Mouse (Mus musculus): ENCODE measurements around the gene Trpv6. TPM values are rescaled to one million over a fixed set of nuclear protein-coding genes. Genes with fewer than 3 reads are reported as not detected.

The Trpv6 gene
- polyA plus RNA-seq, 1 experiment from 2014 or later, result 0.10 TPM

DNA sequence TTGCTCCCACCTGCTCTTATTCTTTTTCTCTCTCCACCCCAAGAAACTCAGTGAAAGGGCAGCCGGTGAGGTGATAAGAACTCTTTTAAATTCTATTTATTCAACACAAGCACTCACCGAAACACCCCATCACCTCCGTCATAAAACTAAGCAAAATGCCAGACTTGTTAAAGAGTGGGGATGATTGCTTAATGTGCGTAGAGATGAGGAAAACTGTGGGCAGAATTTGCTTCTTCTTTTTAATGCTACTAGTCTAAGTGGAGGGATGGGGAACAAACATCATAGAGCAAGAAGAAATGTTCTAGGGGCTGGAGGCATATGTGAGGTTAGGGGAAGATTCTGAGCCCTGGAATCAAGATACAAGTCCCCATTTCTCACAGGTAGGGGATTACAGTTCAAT, 6.6 kb upstream of the Trpv6 start:
- Histone ChIP-seq H3K27me3 (ENCODE audit: low read depth, poor library complexity, severe bottlenecking) (no peaks in the 10 kb centered on the region), H3K4me1 (no peaks in the 10 kb centered on the region), H3K4me3 (no peak overlapping the region), H3K27ac (replicated peaks) (no peak overlapping the region), H3K36me3 (no peaks in the 10 kb centered on the region), H3K9me3 (replicated peaks) (no peaks in the 10 kb centered on the region)
- no peak for DNase-seq (ENCODE audit: low spot score)
- whole genome bisulfite sequencing, result 90% methylated on average over 4 of the region's 4 CpGs

DNA sequence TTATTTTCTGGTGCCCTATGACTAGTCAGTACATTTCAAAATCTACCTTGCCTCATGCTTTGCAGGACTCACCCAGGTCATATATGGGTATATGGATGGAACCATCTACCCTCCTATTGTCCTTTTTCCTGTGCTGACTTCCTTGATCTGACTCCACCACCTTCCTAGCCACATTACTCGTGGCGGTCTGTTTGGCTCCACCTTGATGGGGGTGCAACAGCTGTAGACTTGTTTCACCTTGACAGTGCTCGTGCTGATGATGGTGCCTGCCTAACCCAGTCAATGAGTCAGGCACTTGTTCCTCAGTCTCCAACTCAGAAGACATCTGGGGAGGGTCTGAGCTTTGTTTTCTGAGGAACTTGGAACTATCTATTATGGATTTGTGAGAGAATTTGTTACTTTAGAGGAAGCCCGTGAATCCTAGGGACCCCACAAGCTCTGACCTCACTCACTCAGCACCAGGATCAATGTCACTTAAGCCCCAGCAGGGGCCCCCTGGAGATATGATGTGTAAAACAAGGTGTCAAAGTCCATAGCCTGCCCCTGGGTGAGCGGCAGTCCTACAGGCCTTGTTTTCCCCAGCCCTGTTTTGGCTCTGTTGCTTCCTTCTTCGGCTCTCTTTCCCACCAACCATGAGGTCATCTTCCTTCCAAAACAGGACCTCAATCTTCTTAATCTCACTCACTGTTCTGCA, 5.1 kb upstream of the Trpv6 start:
- Histone ChIP-seq H3K36me3 (no peaks in the 10 kb centered on the region), H3K4me1 (no peaks in the 10 kb centered on the region), H3K9me3 (replicated peaks) (no peaks in the 10 kb centered on the region), H3K4me3 (no peak overlapping the region), H3K27ac (replicated peaks) (no peak overlapping the region), H3K27me3 (ENCODE audit: low read depth, poor library complexity, severe bottlenecking) (no peaks in the 10 kb centered on the region)
- WGBS, result 79% methylated on average over 6 of the region's 6 CpGs
- DNase-seq (ENCODE audit: low spot score), result no peak

DNA sequence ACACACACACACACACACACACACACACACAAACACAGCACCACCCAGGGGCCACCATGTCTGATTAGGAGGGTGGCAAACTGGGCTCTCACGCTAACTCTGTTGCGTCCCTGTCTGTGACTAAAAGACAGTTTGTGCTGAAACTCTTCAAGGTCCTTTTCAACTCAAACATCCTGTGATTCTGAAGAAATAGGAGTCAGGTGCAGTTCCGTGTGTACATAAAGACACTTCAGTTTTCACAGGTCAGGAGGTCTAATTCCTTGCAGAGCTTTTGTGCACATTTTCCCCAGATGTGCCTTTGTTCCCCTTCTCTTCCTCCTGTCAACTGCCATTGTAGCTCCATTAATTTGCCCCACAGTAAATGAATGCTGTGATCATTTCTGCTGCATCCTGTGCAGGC, 4.2 kb upstream of the Trpv6 start:
- no peaks in the 10 kb centered on the region for H3K4me1 ChIP-seq
- no peak for DNase-seq (ENCODE audit: low spot score)
- no peak overlapping the region for H3K27ac ChIP-seq (replicated peaks)
- H3K27me3 ChIP-seq (ENCODE audit: low read depth, poor library complexity, severe bottlenecking), result no peaks in the 10 kb centered on the region
- H3K36me3 ChIP-seq, result no peaks in the 10 kb centered on the region
- no peaks in the 10 kb centered on the region for H3K9me3 ChIP-seq (replicated peaks)
- H3K4me3 ChIP-seq, result no peak overlapping the region
- WGBS, result 67% methylated on average over 3 of the region's 3 CpGs

DNA sequence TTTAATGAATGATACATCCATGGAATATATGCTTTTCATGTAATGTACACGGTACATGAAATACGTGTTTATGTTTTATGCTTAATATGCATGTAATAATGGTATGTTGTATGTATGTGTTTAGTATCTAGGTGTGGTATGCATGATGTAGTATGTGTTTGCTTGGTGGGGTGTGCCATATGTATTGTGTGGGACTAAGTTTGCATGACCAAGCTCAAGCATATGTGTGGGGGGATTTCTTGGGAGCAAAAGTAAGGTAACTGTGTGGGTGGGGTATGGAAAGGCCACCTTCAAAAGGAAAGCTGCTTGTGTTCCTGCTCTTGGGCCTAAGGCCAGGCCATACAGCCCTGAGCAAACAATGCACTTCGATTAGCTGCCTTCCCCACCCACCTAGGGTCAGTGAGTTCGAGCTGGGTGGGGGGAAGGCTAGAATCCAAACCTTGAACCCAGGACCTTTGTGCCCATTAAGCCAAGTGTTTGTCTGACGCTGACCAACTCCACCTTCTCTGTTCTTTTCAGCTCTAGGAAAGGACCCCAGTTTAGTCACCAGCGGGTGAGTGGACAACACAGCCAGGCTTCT, 1.8 kb upstream of the Trpv6 start:
- H3K9me3 ChIP-seq (replicated peaks), result no peaks in the 10 kb centered on the region
- H3K4me3 ChIP-seq, result no peak overlapping the region
- no peaks in the 10 kb centered on the region for H3K36me3 ChIP-seq
- H3K27me3 ChIP-seq (ENCODE audit: low read depth, poor library complexity, severe bottlenecking), result no peaks in the 10 kb centered on the region
- 88% methylated on average over 6 of the region's 6 CpGs for WGBS
- no peaks in the 10 kb centered on the region for H3K4me1 ChIP-seq
- H3K27ac ChIP-seq (replicated peaks), result no peak overlapping the region
- DNase-seq (ENCODE audit: low spot score), result no peak

DNA sequence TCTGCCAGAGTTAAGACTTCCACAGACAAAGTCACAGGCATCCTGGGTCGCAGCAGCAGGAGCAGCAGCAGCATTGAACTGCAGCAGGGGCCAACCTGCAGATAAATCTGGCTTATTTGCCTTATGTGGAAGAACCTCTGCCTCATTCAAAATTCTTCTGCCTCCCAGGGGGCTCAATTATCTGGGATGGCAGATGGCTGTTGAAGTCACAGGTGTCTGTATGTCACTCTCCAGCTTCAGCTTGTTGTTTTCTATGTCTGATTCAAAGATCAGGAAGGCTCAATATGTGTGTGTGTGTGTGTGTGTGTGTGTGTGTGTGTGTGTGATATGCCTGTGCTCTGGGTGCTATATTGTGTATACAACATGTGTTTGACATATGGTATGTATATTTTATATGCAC, 1.2 kb upstream of the Trpv6 start:
- DNase-seq (ENCODE audit: low spot score), result no peak
- WGBS, result 29% methylated on average over 1 of the region's 1 CpGs
- Histone ChIP-seq H3K4me3 (no peak overlapping the region), H3K27me3 (ENCODE audit: low read depth, poor library complexity, severe bottlenecking) (no peaks in the 10 kb centered on the region), H3K27ac (replicated peaks) (no peak overlapping the region), H3K4me1 (no peaks in the 10 kb centered on the region), H3K9me3 (replicated peaks) (no peaks in the 10 kb centered on the region), H3K36me3 (no peaks in the 10 kb centered on the region)

DNA sequence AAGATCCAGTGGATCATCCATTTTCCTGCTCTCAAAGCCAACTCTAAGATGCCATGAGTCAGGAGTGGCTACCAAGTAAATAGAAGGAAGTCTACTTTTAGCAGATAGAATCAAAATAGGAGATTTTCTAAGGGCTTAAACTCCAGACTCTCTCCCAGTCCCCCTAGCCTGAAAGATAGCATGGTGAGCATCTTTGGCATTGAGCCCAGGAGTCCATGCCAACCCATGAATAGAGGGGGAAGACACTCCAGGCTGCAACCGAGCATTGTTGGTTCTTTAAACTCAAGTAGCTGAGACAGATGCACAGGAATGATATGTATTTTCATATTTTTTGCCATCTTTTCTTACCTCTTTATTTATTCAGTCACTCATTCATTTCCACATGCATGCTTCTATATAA, 994 bp downstream of the Trpv6 start:
- Histone ChIP-seq H3K9me3 (replicated peaks) (no peaks in the 10 kb centered on the region), H3K27ac (replicated peaks) (no peak overlapping the region), H3K27me3 (ENCODE audit: low read depth, poor library complexity, severe bottlenecking) (no peaks in the 10 kb centered on the region), H3K4me3 (no peak overlapping the region), H3K4me1 (no peaks in the 10 kb centered on the region), H3K36me3 (no peaks in the 10 kb centered on the region)
- DNase-seq (ENCODE audit: low spot score), result no peak
- 68% methylated on average over 1 of the region's 1 CpGs for WGBS

DNA sequence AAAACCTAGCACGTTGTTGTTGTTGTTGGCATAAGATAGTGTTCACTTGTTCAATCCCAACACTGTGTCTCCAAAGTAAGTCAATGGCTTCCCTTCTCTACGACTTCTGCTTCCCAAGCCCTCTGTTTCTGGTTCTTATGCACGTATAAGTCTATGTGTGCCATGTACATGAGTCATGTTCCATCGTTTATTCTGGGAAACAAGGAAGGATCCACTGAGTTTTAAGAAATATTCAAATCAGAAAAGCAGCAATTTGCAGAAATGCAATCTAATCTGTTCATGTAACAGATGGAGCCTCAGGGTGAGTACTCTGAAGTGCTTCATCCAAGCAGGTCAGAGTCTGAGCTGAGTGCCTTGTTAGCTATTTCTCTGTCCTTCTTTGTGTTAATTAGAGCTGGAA, 4.7 kb downstream of the Trpv6 start:
- no peak overlapping the region for H3K4me3 ChIP-seq
- H3K36me3 ChIP-seq, result no peaks in the 10 kb centered on the region
- H3K4me1 ChIP-seq, result 0 out of 2 replicates have a peak, but pooled peaks cover 2% of the 10 kb centered on the region
- H3K27me3 ChIP-seq (ENCODE audit: low read depth, poor library complexity, severe bottlenecking), result no peaks in the 10 kb centered on the region
- WGBS, result 90% methylated on average over 4 of the region's 4 CpGs
- H3K27ac ChIP-seq (replicated peaks), result no peak overlapping the region
- H3K9me3 ChIP-seq (replicated peaks), result no peaks in the 10 kb centered on the region
- DNase-seq (ENCODE audit: low spot score), result no peak

DNA sequence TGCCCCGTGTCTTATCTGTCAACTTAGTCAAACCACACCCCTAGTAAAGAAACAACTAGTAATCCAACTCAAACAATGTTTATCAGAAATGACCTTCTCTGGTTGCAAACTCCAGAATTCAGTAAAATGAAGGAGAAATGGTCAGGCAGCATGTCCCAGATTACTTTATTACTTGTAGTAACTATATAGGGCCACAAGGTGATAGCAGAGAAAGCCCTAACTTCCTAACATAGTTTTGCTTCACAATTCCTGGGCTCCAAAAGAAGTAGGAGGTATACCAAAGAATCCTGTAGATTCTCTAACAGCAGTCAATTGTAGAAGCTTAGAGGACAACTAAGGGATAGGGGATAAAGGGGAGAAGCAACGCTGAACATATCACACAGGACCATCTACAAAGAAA, 5.4 kb downstream of the Trpv6 start:
- Histone ChIP-seq H3K9me3 (replicated peaks) (no peaks in the 10 kb centered on the region), H3K36me3 (no peaks in the 10 kb centered on the region), H3K4me3 (no peak overlapping the region), H3K4me1 (0 out of 2 replicates have a peak, but pooled peaks cover 2% of the 10 kb centered on the region), H3K27ac (replicated peaks) (no peak overlapping the region), H3K27me3 (ENCODE audit: low read depth, poor library complexity, severe bottlenecking) (no peaks in the 10 kb centered on the region)
- DNase-seq (ENCODE audit: low spot score), result no peak
- 78% methylated on average over 2 of the region's 2 CpGs for WGBS

DNA sequence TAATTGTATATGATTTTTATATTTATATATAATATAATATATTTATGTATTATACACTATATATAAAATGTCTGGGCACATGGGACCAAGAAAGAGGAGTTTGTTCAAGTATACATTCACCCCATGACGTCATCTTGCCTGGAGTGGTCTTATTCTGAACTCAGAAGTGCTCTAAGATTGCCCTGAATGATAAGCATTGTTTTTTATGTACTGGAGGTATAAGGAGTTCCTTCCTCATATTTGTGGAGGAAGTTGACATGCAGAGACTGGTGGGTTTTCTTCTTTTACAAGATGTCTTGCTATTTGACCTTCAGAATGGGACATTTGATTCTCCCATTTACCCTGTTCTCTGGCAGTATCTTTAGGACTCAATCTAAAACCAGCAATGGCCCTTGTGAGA, 8.0 kb downstream of the Trpv6 start:
- no peak for DNase-seq (ENCODE audit: low spot score)
- Histone ChIP-seq H3K27ac (replicated peaks) (no peak overlapping the region), H3K4me3 (no peak overlapping the region), H3K27me3 (ENCODE audit: low read depth, poor library complexity, severe bottlenecking) (no peaks in the 10 kb centered on the region), H3K36me3 (no peaks in the 10 kb centered on the region), H3K9me3 (replicated peaks) (no peaks in the 10 kb centered on the region), H3K4me1 (0 out of 2 replicates have a peak, but pooled peaks cover 2% of the 10 kb centered on the region)
- WGBS, result 86% methylated on average over 1 of the region's 1 CpGs

DNA sequence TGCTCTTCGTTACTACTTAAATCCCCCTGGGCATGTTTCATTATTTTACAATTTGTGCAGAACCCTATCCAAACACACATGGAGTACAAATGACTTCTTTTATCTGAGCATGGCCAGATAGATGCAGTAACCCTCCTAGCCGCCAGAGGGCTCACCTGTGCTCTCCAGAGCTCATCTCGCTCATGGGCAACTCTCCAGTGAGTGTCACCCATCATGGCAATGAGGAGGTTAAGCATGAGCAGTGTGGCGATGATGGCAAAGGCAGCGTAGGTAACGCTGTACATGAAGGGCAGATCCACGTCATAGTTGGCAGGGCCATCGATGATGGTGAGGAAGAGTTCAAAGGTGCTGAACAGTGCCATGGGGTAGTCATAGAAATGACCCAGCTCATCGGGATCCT, 13.5 kb downstream of the Trpv6 start:
- Histone ChIP-seq H3K9me3 (replicated peaks) (no peaks in the 10 kb centered on the region), H3K4me3 (no peak overlapping the region), H3K36me3 (peaks cover 18% of the 10 kb centered on the region; the same call in 1 of the 2 replicates), H3K27me3 (ENCODE audit: low read depth, poor library complexity, severe bottlenecking) (no peaks in the 10 kb centered on the region), H3K4me1 (no peaks in the 10 kb centered on the region), H3K27ac (replicated peaks) (no peak overlapping the region)
- no peak for DNase-seq (ENCODE audit: low spot score)
- 69% methylated on average over 9 of the region's 9 CpGs for WGBS

DNA sequence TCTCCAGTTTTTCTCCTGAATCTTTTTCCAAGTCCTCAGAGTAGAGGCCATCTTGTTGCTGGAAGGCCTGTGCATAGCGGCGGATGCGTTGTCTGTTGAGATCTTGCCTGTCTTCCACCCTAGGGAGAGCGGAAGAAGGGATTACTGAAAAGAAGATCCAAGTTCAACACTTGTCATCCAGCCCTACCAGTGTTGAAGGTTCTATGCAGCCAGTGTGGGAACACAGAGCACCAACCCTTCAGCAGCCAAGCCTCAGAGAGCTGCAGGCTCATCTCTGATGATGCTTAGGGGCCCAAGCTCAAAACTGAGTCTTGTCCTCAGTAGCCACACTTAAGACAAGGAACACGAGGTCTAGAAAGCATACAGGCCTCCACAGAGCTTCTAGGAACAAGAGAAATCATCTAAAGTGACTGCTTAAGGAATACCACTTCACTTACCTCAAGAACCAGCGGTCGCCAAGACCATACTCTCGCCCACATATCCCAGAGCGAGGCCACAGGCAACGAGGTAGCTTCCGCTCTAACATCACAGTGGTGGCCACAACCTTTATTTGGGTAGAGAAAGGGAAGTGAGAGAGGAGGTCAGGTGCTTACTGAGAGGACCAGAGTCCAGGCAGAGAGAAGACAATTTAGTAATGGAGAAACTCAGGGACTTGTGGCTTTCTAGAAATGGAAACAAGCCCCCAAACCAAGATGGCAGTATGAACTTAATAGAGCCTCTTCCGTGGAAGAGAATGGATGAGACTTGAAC, 14.8 kb downstream of the Trpv6 start:
- Histone ChIP-seq H3K27ac (replicated peaks) (no peak overlapping the region), H3K36me3 (peaks cover 27% of the 10 kb centered on the region), H3K27me3 (ENCODE audit: low read depth, poor library complexity, severe bottlenecking) (no peaks in the 10 kb centered on the region), H3K9me3 (replicated peaks) (no peaks in the 10 kb centered on the region), H3K4me3 (no peak overlapping the region), H3K4me1 (no peaks in the 10 kb centered on the region)
- no peak for DNase-seq (ENCODE audit: low spot score)
- 91% methylated on average over 12 of the region's 12 CpGs for WGBS

DNA sequence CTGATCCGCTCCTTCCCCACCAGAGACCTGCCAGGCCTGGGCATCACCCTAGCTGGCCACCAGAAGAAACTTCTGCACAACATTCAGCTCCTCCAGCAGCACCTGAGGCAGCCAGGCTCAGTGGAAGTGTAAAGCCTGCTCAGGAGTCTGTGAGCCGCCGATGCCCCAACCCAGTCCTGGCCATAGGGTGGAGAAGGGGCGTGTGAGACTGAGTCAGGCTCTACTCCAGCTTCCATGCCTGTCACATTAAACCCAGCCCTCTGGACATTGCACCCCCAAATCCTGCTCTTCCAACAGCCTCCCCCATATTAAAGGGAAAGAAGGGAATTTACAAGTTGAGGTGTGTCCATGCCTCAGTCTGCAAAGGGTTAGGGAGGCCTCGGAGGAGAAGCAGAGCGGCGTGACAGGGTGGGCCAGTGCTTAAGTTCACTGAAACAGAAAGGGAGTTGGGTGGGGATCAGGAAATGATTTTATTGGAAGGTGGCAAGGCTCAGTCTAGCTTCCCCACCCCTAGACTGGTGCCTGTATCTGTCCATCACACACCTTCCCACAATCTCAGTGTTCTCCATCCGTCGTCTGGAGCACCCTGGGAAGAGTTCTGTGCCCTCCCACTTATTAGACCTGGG, 15.9 kb downstream of the Trpv6 start:
- 96% methylated on average over 9 of the region's 9 CpGs for WGBS
- no peak for DNase-seq (ENCODE audit: low spot score)

DNA sequence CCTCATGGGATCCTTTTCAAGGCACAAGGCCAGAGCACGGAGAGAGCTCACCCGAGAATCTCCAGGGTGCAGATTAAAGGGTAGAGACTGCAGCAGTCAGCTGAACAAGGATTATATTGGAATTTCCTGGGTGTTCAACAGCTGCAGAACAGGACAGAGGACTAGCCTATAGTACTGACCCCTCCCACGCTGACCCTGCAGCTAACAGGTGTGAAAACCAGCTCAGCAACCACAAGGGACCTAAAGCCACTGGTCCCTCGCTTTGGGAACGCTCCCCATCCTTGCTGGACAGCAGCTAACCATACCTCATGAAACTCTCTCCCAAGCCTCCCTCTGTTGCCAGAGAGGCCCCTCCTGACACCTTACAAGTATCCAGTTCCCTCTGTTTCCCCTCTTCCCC, 28.6 kb downstream of the Trpv6 start:
- WGBS, result 54% methylated on average over 5 of the region's 5 CpGs
- no peaks in the 10 kb centered on the region for H3K36me3 ChIP-seq
- H3K4me3 ChIP-seq, result no peak overlapping the region
- H3K27ac ChIP-seq (replicated peaks), result no peak overlapping the region
- peaks cover 16% of the 10 kb centered on the region for H3K4me1 ChIP-seq
- H3K27me3 ChIP-seq (ENCODE audit: low read depth, poor library complexity, severe bottlenecking), result peaks cover 7% of the 10 kb centered on the region
- DNase-seq (ENCODE audit: low spot score), result no peak
- H3K9me3 ChIP-seq (replicated peaks), result no peaks in the 10 kb centered on the region

More for the DNA sequence above, 15.9 kb downstream of the Trpv6 start:
- H3K4me3 ChIP-seq, result no peak overlapping the region
- no peak overlapping the region for H3K27ac ChIP-seq (replicated peaks)
- peaks cover 34% of the 10 kb centered on the region for H3K36me3 ChIP-seq
- no peaks in the 10 kb centered on the region for H3K9me3 ChIP-seq (replicated peaks)
- no peaks in the 10 kb centered on the region for H3K27me3 ChIP-seq (ENCODE audit: low read depth, poor library complexity, severe bottlenecking)
- no peaks in the 10 kb centered on the region for H3K4me1 ChIP-seq

Measured in midbrain, embryonic 10.5 days (tissue).